Mouse (Mus musculus): Measurements from ENCODE around the gene Fbxo45. TPM values are rescaled to one million over a fixed set of nuclear protein-coding genes. Genes with fewer than 3 reads are reported as not detected.

Gene Fbxo45
- polyA plus RNA-seq, 1 experiment from 2014 or later, result 8.4 TPM

DNA sequence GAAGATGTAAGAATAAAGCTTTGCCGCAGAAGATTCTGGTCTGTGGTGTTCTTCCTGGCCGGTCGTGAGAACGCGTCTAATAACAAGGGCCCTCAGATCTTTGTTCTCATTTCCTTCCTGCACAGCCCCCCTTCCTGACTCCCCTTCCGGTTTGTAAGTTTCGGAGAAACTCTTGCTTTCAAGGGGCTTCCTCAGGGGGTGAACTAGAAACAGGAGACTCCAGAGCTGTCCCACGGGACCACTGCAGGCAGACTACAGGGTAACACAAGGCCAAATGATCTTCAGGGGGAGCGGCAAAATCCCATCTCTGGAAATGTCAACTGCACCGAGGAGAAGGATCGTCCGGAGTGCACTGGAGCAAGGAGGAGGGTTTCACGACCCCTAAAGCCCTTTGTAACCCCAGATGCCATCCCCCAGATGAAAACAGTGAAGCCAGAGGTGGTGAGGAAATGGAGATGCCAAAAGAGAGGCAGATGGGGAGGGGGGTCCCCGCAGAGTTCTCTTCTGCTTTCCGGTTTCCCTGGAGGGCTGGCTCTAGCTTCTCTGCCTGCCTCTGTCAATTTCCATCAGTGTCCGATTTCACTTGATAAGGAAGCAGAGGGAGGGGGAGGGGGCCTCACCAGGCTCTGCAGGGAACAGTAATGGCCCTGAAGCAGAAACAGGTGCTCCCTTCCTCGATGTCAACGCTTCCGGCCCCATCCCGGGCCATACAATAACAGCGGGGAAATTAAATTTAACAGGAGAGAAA is 46.5 kb downstream of the Fbxo45 start:
- WGBS, result 57% methylated on average over 21 of the region's 21 CpGs
- ATAC-seq, result peak; percentile 43; the same call in 1 of the 2 replicates
- H3K4me3 ChIP-seq (replicated peaks), result peak overlapping the region; percentile 8; the same call in 1 of the 2 replicates
- H3K27me3 ChIP-seq, result no peaks in the 10 kb centered on the region
- peaks cover 8% of the 10 kb centered on the region for H3K4me1 ChIP-seq (replicated peaks)
- H3K27ac ChIP-seq, result peak overlapping the region; percentile 71
- no peaks in the 10 kb centered on the region for H3K36me3 ChIP-seq
- H3K9ac ChIP-seq (replicated peaks), result 0 out of 2 replicates have a peak overlapping the region, but pooled peaks have one; percentile 32
- H3K4me2 ChIP-seq (replicated peaks), result peak overlapping the region; percentile 26
- no peaks in the 10 kb centered on the region for H3K9me3 ChIP-seq

GRCm38 (mm10) chr16:32190011-32190441 is 56.9 kb downstream of the Fbxo45 start:
- WGBS, result 67% methylated on average over 12 of the region's 12 CpGs
- H3K4me1 ChIP-seq (replicated peaks), result no peaks in the 10 kb centered on the region
- H3K9ac ChIP-seq (replicated peaks), result no peak overlapping the region
- no peak for ATAC-seq
- H3K27ac ChIP-seq, result no peak overlapping the region
- no peaks in the 10 kb centered on the region for H3K27me3 ChIP-seq
- H3K4me2 ChIP-seq (replicated peaks), result no peak overlapping the region
- no peaks in the 10 kb centered on the region for H3K9me3 ChIP-seq
- H3K4me3 ChIP-seq (replicated peaks), result no peak overlapping the region
- H3K36me3 ChIP-seq, result no peaks in the 10 kb centered on the region

DNA sequence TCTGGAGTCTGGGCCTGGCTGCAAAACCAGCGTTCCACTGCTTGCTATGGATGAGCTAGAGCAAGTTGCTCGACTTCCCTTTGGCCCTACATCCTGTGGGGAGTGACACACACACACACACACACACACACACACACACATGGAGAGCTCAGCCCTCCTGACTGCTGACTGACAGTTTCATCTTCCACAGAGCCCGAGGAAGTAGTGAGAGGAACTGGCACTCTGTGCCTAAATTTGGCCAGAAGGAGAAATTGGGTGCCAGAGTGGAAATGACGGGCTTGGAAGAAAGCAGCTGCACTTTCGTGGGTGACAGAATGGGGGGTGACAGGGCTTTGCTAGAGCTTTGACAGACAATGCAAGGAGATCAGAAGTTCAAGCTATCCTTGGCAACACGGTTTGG is 57.8 kb downstream of the Fbxo45 start:
- WGBS, result 76% methylated on average over 6 of the region's 6 CpGs
- Histone ChIP-seq H3K9ac (replicated peaks) (no peak overlapping the region), H3K36me3 (no peaks in the 10 kb centered on the region), H3K27me3 (no peaks in the 10 kb centered on the region), H3K4me2 (replicated peaks) (no peak overlapping the region), H3K4me3 (replicated peaks) (no peak overlapping the region), H3K27ac (no peak overlapping the region), H3K4me1 (replicated peaks) (no peaks in the 10 kb centered on the region), H3K9me3 (no peaks in the 10 kb centered on the region)
- ATAC-seq, result no peak

DNA sequence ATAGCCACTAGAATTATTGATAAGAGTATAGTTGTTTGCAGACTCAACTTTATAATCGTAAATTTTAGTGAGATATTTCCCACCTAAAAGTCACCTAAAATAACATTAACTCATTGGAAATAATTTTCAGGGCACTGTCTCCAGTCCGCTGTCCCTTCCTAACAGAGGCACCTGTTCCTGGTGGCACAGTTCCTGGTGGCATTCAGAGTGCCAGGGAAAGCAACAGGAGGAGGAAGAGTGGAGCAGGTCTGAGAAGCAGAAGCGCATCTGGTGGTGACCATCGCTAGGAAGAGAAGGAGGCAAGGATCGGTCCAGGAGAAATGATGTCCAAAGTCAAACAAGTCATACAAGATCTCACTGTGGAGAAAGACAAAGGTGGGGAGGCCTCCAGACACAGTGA is 60.9 kb downstream of the Fbxo45 start:
- Histone ChIP-seq H3K27ac (no peak overlapping the region), H3K9me3 (no peaks in the 10 kb centered on the region), H3K9ac (replicated peaks) (no peak overlapping the region), H3K4me2 (replicated peaks) (no peak overlapping the region), H3K27me3 (no peaks in the 10 kb centered on the region), H3K4me3 (replicated peaks) (no peak overlapping the region), H3K4me1 (replicated peaks) (no peaks in the 10 kb centered on the region), H3K36me3 (no peaks in the 10 kb centered on the region)
- 95% methylated on average over 5 of the region's 5 CpGs for WGBS
- ATAC-seq, result no peak

MicroRNAs within 50 kb of the gene (microRNA counts, 519-probe panel; counts per million panel counts)
- 110 counts per million, percentile 56 among the panel's probes with 10 or more counts for microRNA mmu-miR-1946a

Small RNAs within 50 kb of the gene (microRNA-seq; reads per million reads assigned to microRNA genes)
- gene Mir1946a, result not detected

Other genes with a start within 250 kb of the Fbxo45 start
- gene Senp5, start 243.9 kb downstream of the Fbxo45 start, polyA plus RNA-seq (2015; fragmentation: Nextera tagmentation; extraction: Ambion mirVana), result 19.0 and 20.6 TPM in 2 replicates
- gene Pak2, start 167.8 kb downstream of the Fbxo45 start, polyA plus RNA-seq (2015; fragmentation: Nextera tagmentation; extraction: Ambion mirVana), result 41.9 and 43.6 TPM in 2 replicates
- gene Pigx, start 147.4 kb downstream of the Fbxo45 start, polyA plus RNA-seq (2015; fragmentation: Nextera tagmentation; extraction: Ambion mirVana), result 149 and 153 TPM in 2 replicates
- 45.6 and 46.9 TPM in 2 replicates for gene Cep19, start 147.4 kb downstream of the Fbxo45 start, polyA plus RNA-seq (2015; fragmentation: Nextera tagmentation; extraction: Ambion mirVana)
- 5.9 and 7.1 TPM in 2 replicates for gene Nrros, start 81.6 kb downstream of the Fbxo45 start, polyA plus RNA-seq (2015; fragmentation: Nextera tagmentation; extraction: Ambion mirVana)
- gene Bex6, start 67.3 kb downstream of the Fbxo45 start, polyA plus RNA-seq (2015; fragmentation: Nextera tagmentation; extraction: Ambion mirVana), result not detected in 2 replicates
- 15.6 and 16.2 TPM in 2 replicates for gene Wdr53, start 69 bp upstream of the Fbxo45 start, polyA plus RNA-seq (2015; fragmentation: Nextera tagmentation; extraction: Ambion mirVana)
- gene Smco1, start 24.3 kb upstream of the Fbxo45 start, polyA plus RNA-seq (2015; fragmentation: Nextera tagmentation; extraction: Ambion mirVana), result 0.14 and 0.15 TPM in 2 replicates
- 26.9 and 29.7 TPM in 2 replicates for gene Rnf168, start 30.3 kb upstream of the Fbxo45 start, polyA plus RNA-seq (2015; fragmentation: Nextera tagmentation; extraction: Ambion mirVana)
- gene Ubxn7, start 85.1 kb upstream of the Fbxo45 start, polyA plus RNA-seq (2015; fragmentation: Nextera tagmentation; extraction: Ambion mirVana), result 28.5 and 33.1 TPM in 2 replicates
- not detected in 2 replicates for gene Tm4sf19, start 153.3 kb upstream of the Fbxo45 start, polyA plus RNA-seq (2015; fragmentation: Nextera tagmentation; extraction: Ambion mirVana)
- gene Tctex1d2, start 172.5 kb upstream of the Fbxo45 start, polyA plus RNA-seq (2015; fragmentation: Nextera tagmentation; extraction: Ambion mirVana), result 30.1 and 38.8 TPM in 2 replicates
- 47.8 and 48.0 TPM in 2 replicates for gene Pcyt1a, start 183.8 kb upstream of the Fbxo45 start, polyA plus RNA-seq (2015; fragmentation: Nextera tagmentation; extraction: Ambion mirVana)
- 0.27 and 0.39 TPM in 2 replicates for gene Slc51a, start 240.7 kb upstream of the Fbxo45 start, polyA plus RNA-seq (2015; fragmentation: Nextera tagmentation; extraction: Ambion mirVana)
- not detected in 2 replicates for gene Zdhhc19, start 249.1 kb upstream of the Fbxo45 start, polyA plus RNA-seq (2015; fragmentation: Nextera tagmentation; extraction: Ambion mirVana)